Mouse (Mus musculus) lung, postnatal 0 days (tissue): ENCODE results near the gene Kdm1b. TPM values are rescaled to one million over a fixed set of nuclear protein-coding genes. Genes with fewer than 3 reads are reported as not detected.
A peak's percentile ranks its signal among the peaks of the same experiment; 100 is the strongest.

Experiments
- ATAC-seq: fragments of 200-750 bp; cut with Nextera tagmentation; 2 replicates; pipeline ENCODE4 v1.8.0; 2017; ENCODE audit warnings: moderate library complexity
- DNase-seq: peaks from one replicate; pipeline ENCODE4 v3.0.0-alpha.2; 2016; ENCODE audit warnings: low spot score
- H3K27ac ChIP-seq: fragments of 300-500 bp; sonication (generic); 2 replicates; pipeline ENCODE4 v1.5.1; 2014; ENCODE audit warnings: antibody characterized with exemption, mild to moderate bottlenecking, low read length, mixed read lengths
- H3K27me3 ChIP-seq: fragments of 300-500 bp; sonication (generic); replicated peaks from 2 replicates; pipeline ENCODE4 v1.6.1; 2014; ENCODE audit warnings: low read length, mixed read lengths; ENCODE audit not compliant: insufficient read depth
- H3K36me3 ChIP-seq: fragments of 300-500 bp; sonication (generic); 2 replicates; pipeline ENCODE4 v1.6.1; 2014; ENCODE audit warnings: low read length, mixed read lengths; ENCODE audit not compliant: insufficient read depth
- H3K4me1 ChIP-seq: fragments of 300-500 bp; sonication (generic); 2 replicates; pipeline ENCODE4 v1.6.1; 2014; ENCODE audit warnings: antibody characterized with exemption, low read depth, low read length, mixed read lengths; ENCODE audit not compliant: insufficient read depth
- H3K4me2 ChIP-seq: fragments of 300-500 bp; sonication (generic); replicated peaks from 2 replicates; pipeline ENCODE4 v1.6.1; 2014; ENCODE audit warnings: low read depth, mild to moderate bottlenecking, low read length, moderate library complexity, mixed read lengths
- H3K4me3 ChIP-seq: fragments of 300-500 bp; sonication (generic); 2 replicates; pipeline ENCODE4 v1.5.1; 2014; ENCODE audit warnings: low read depth, low read length
- H3K9ac ChIP-seq: fragments of 300-500 bp; sonication (generic); replicated peaks from 2 replicates; pipeline ENCODE4 v1.6.1; 2014; ENCODE audit warnings: low read depth, mild to moderate bottlenecking
- H3K9me3 ChIP-seq: fragments of 300-500 bp; sonication (generic); 2 replicates; pipeline ENCODE4 v1.6.1; 2016; ENCODE audit warnings: low read length, mixed read lengths
- CTCF ChIP-seq: IDR thresholded peaks from 2 replicates; pipeline ENCODE4 v1.5.1; 2016; ENCODE audit warnings: antibody characterized with exemption, mild to moderate bottlenecking
- EP300 ChIP-seq: IDR thresholded peaks from 2 replicates; pipeline ENCODE4 v1.6.1; 2016; ENCODE audit warnings: antibody characterized with exemption, mild to moderate bottlenecking, control low read depth
- WGBS: fragments of 180-500 bp; shearing (Covaris S2); extraction: QIAGEN DNeasy Blood & Tissue Kit; methylation state at CpG from one replicate; pipeline ENCODE4 v1.1.7; 2014; 5-methylcytosine and 5-hydroxymethylcytosine counted together
- polyA plus RNA-seq: library from polyadenylated mRNA; unstranded; fragments of >200 nt; fragmentation: Nextera tagmentation; extraction: Ambion mirVana; gene quantifications from 2 replicates; pipeline ENCODE4 v1.2.1, GENCODE M21; 2015

The Kdm1b gene
- polyA plus RNA-seq, 1 experiment from 2014 or later: 7.0 TPM

DNA sequence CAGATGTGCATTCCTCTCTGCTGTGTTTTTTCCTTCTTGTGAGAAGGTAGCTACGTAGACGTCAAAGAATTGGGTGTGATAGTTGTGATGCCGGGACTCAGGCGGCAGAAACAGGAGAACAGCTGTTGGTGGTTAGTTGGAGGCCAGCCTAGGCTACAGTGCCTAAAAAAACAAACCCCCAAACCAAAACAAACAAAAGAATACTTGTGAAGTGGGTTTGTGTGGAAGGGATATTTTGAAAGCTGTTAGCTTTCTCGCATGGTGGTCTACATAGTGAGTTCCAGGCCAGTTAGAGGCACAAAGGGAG is 28.2 kb upstream of the Kdm1b start:
- Histone ChIP-seq H3K27me3 (no peaks in the 10 kb centered on the region), H3K4me1 (peaks cover 3% of the 10 kb centered on the region; the same call in 1 of the 2 replicates), H3K27ac (no peak overlapping the region), H3K36me3 (no peaks in the 10 kb centered on the region), H3K4me2 (peak overlapping the region; percentile 89), H3K9ac (no peak overlapping the region), H3K9me3 (no peaks in the 10 kb centered on the region), H3K4me3 (peak overlapping the region; percentile 46)
- no peak for DNase-seq
- 46% methylated on average over 5 of the region's 5 CpGs for WGBS
- no peak for TF ChIP-seq EP300
- TF ChIP-seq CTCF: no peak
- peak; percentile 9; the same call in 1 of the 2 replicates for ATAC-seq

DNA sequence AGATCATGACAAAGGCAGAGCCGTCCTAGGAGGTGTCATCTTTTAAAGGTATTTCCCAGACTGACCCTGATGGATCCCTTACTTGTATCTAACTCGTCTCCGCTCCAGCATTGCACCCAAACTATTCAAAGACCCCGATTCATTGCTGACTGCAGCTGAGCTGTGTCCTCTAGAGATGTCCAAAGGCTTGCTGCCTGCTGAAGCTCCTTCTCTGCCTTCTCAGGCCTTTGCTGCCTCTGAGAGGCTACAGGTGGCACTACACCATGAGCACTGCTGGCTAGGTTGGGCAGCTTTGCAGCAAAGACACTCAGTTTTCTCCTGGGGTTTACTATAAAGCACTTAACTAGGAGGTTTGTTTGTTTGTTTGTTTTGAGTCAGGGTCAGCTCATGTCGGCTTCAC is 26.0 kb upstream of the Kdm1b start:
- H3K4me2 ChIP-seq: no peak overlapping the region
- no peaks in the 10 kb centered on the region for H3K9me3 ChIP-seq
- H3K27me3 ChIP-seq: no peaks in the 10 kb centered on the region
- TF ChIP-seq CTCF (peak; percentile 96), EP300 (no peak)
- no peak overlapping the region for H3K9ac ChIP-seq
- ATAC-seq (peak; percentile 65), DNase-seq (peak; percentile 82)
- H3K27ac ChIP-seq: no peak overlapping the region
- WGBS: 36% methylated on average over 5 of the region's 5 CpGs
- H3K4me1 ChIP-seq: peaks cover 3% of the 10 kb centered on the region; the same call in 1 of the 2 replicates
- H3K36me3 ChIP-seq: no peaks in the 10 kb centered on the region
- no peak overlapping the region for H3K4me3 ChIP-seq

- no peak overlapping the region for H3K4me3 ChIP-seq
- ATAC-seq (no peak), DNase-seq (no peak)
- no peaks in the 10 kb centered on the region for H3K27me3 ChIP-seq
- no peaks in the 10 kb centered on the region for H3K36me3 ChIP-seq
- H3K4me1 ChIP-seq: peaks cover 3% of the 10 kb centered on the region; the same call in 1 of the 2 replicates
- no peak overlapping the region for H3K27ac ChIP-seq
- H3K4me2 ChIP-seq: no peak overlapping the region
- no peak overlapping the region for H3K9ac ChIP-seq
- WGBS: 80% methylated on average over 7 of the region's 7 CpGs
- TF ChIP-seq CTCF: no peak
- TF ChIP-seq EP300: no peak
- no peaks in the 10 kb centered on the region for H3K9me3 ChIP-seq
Measured at GRCm38 (mm10) chr13:47019774-47020173, 23.5 kb upstream of the Kdm1b start.

DNA sequence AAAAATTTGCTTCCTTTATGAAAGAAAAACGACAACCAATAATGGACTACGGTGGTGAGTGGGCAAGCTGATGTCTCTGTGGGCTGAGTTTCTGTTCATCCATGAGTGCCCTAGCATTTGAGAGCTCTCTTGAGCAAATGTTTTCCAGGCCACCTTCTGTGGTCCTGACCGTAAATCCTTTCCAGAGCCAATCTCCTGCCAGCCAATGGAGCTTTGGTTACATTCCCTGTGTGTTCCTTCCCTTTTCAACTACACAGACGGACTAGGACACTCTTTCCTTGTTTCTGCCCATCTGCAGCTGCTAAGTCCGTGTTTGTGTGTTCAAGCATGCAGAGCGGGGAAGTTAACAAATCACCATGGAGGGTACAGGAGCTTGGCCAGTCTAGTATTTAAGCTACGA is 22.5 kb upstream of the Kdm1b start:
- H3K4me2 ChIP-seq: no peak overlapping the region
- no peaks in the 10 kb centered on the region for H3K36me3 ChIP-seq
- H3K9me3 ChIP-seq: no peaks in the 10 kb centered on the region
- no peaks in the 10 kb centered on the region for H3K27me3 ChIP-seq
- no peak for ATAC-seq
- no peak for DNase-seq
- H3K4me3 ChIP-seq: no peak overlapping the region
- H3K4me1 ChIP-seq: no peaks in the 10 kb centered on the region
- WGBS: 76% methylated on average over 7 of the region's 7 CpGs
- no peak overlapping the region for H3K27ac ChIP-seq
- no peak for TF ChIP-seq CTCF
- TF ChIP-seq EP300: no peak
- no peak overlapping the region for H3K9ac ChIP-seq

GRCm38 (mm10) chr13:47030376-47031107 is 12.8 kb upstream of the Kdm1b start:
- H3K9me3 ChIP-seq: no peaks in the 10 kb centered on the region
- no peak overlapping the region for H3K4me3 ChIP-seq
- DNase-seq: no peak
- H3K27ac ChIP-seq: no peak overlapping the region
- ATAC-seq: no peak
- no peak overlapping the region for H3K4me2 ChIP-seq
- no peaks in the 10 kb centered on the region for H3K36me3 ChIP-seq
- H3K9ac ChIP-seq: no peak overlapping the region
- 78% methylated on average over 17 of the region's 17 CpGs for WGBS
- TF ChIP-seq EP300 (no peak), CTCF (no peak)
- no peaks in the 10 kb centered on the region for H3K27me3 ChIP-seq
- no peaks in the 10 kb centered on the region for H3K4me1 ChIP-seq

- TF ChIP-seq CTCF (no peak), EP300 (no peak)
- ATAC-seq (no peak), DNase-seq (no peak)
- WGBS: 91% methylated on average over 4 of the region's 4 CpGs
- no peaks in the 10 kb centered on the region for H3K9me3 ChIP-seq
- no peak overlapping the region for H3K4me2 ChIP-seq
- no peak overlapping the region for H3K9ac ChIP-seq
- H3K4me3 ChIP-seq: no peak overlapping the region
- no peak overlapping the region for H3K27ac ChIP-seq
- no peaks in the 10 kb centered on the region for H3K4me1 ChIP-seq
- H3K36me3 ChIP-seq: no peaks in the 10 kb centered on the region
- no peaks in the 10 kb centered on the region for H3K27me3 ChIP-seq
Measured at GRCm38 (mm10) chr13:47033602-47034001, 9.7 kb upstream of the Kdm1b start.

DNA sequence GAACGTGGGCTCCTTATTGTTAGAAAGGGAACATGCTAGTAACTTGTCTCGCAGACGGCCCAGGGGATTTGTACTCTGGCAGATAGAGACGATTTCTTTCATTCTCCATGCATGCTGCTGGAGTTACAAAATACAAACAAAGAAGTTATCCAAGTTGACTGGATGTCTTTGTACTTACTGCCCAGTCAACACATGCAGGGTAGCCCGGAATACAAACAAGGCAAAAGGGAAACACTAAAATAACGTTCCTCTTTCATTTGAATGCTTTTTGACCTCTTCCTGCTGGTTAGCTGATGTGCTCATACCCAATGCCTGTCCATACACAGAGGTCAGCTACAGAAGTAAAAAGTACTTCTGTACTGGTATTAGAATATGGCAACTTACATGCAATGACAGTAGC is 5.4 kb upstream of the Kdm1b start:
- Histone ChIP-seq H3K27me3 (no peaks in the 10 kb centered on the region), H3K4me2 (no peak overlapping the region), H3K4me3 (no peak overlapping the region), H3K9ac (no peak overlapping the region), H3K9me3 (no peaks in the 10 kb centered on the region), H3K4me1 (no peaks in the 10 kb centered on the region; the same call in 1 of the 2 replicates), H3K36me3 (no peaks in the 10 kb centered on the region), H3K27ac (no peak overlapping the region)
- 78% methylated on average over 6 of the region's 6 CpGs for WGBS
- ATAC-seq: no peak
- DNase-seq: no peak
- TF ChIP-seq EP300: no peak
